ENCODE assay signal across 8 mouse cellular contexts in the genomic region with DNA sequence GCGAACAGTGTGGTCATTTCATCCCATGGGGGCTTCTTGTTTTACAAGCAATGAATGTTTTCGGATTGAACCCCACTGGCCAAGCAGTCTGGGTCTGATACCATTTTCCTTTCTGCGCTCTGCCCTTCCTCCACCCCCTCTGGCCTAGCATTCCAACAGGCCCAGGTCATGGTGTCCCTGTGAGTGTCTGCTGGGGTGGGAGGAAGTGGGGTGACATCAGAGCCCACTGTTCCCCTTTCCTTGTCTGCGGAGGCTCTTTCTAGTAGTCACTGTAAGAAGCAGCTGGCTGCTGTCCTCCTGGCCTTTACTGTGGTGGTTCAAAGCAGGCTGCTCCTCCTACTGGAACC. TPM values are rescaled to one million over a fixed set of nuclear protein-coding genes. Genes with fewer than 3 reads are reported as not detected.
DNase-seq lines count a peak whose midpoint lies in the region; ATAC-seq and TF ChIP-seq lines count a peak whose summit lies in the region.

No protein-coding gene starts in this region.

- H3K4me1 ChIP-seq in brown adipose tissue, adult 24 weeks (ENCODE audit: control insufficient read depth, insufficient read depth, insufficient read length, low read length): peaks cover 58% of the 10 kb centered on the region
- peaks cover 50% of the 10 kb centered on the region for H3K4me1 ChIP-seq in hindbrain, postnatal 0 days (ENCODE audit: insufficient read depth, low read length)

- no peak for TF ChIP-seq CTCF in layer of hippocampus, adult 2 months (conservative IDR thresholded peaks at IDR 0.05)
- TF ChIP-seq CTCF in hindbrain, postnatal 0 days (IDR thresholded peaks at IDR 0.05; ENCODE audit: low read depth): no peak

- no peaks in the 10 kb centered on the region for H3K36me3 ChIP-seq in hindbrain, postnatal 0 days (ENCODE audit: insufficient read depth, low read length)

- peak overlapping the region; percentile 19 for H3K4me2 ChIP-seq in hindbrain, postnatal 0 days (ENCODE audit: low read depth, low read length)

- no peaks in the 10 kb centered on the region for H3K9me3 ChIP-seq in hindbrain, postnatal 0 days (ENCODE audit: low read length)

- ATAC-seq in hindbrain, postnatal 0 days: peak; percentile 55; the same call in 1 of the 2 replicates
- no peak for ATAC-seq in megakaryocyte-erythroid progenitor cell, adult 5-6 weeks (replicated peaks; ENCODE audit: low FRiP score, low TSS enrichment, poor library complexity, severe bottlenecking)

- WGBS in hindbrain, postnatal 0 days: 56% methylated on average over 4 of the region's 4 CpGs

- no peaks in the 10 kb centered on the region for H3K27me3 ChIP-seq in hindbrain, postnatal 0 days (ENCODE audit: insufficient read depth, low read length)

- H3K9ac ChIP-seq in hindbrain, postnatal 0 days (replicated peaks; ENCODE audit: low read length): no peak overlapping the region

- no peak for DNase-seq in layer of hippocampus, adult 2 months (ENCODE audit: low spot score in 2 of 2)
- no peak for DNase-seq in layer of hippocampus, adult 18-20 months (ENCODE audit: low spot score in 2 of 2)
- DNase-seq in hindbrain, postnatal 0 days (ENCODE audit: low spot score): no peak
- peak; percentile 79 for DNase-seq in lung, postnatal 10 days
- no peak for DNase-seq in left cerebral cortex, adult 8-10 months (ENCODE audit: low spot score in 2 of 2)
- no peak for DNase-seq in right cerebral cortex, postnatal 25 days

- H3K27ac ChIP-seq in layer of hippocampus, adult 2 months: peak overlapping the region; percentile 70
- peak overlapping the region; percentile 73 for H3K27ac ChIP-seq in brown adipose tissue, adult 24 weeks (replicated peaks; ENCODE audit: low read depth, low read length)
- peak overlapping the region; percentile 67 for H3K27ac ChIP-seq in hindbrain, postnatal 0 days

- no peak overlapping the region for H3K4me3 ChIP-seq in layer of hippocampus, adult 2 months
- H3K4me3 ChIP-seq in brown adipose tissue, adult 24 weeks (ENCODE audit: insufficient read depth, low read depth, low read length): 0 out of 2 replicates have a peak overlapping the region, but pooled peaks have one; percentile 21
- no peak overlapping the region for H3K4me3 ChIP-seq in hindbrain, postnatal 0 days (ENCODE audit: low read length)

RNA-seq across cellular contexts. Expression of a gene that starts 10.9 kb away (rescaled TPM):
- total RNA-seq in layer of hippocampus, adult 2 months (2021): 10 to 100 TPM; 19.3 to 23.2 TPM
- total RNA-seq in layer of hippocampus, adult 18-20 months (2021): 10 to 100 TPM; 21.7 to 26.2 TPM
- 18.2 and 23.7 TPM in 2 replicates for polyA plus RNA-seq in brown adipose tissue, adult 24 weeks (2012; ENCODE audit: insufficient read depth, insufficient read length, missing spikeins)
- 38.8 and 63.6 TPM in 2 replicates for total RNA-seq in hindbrain, postnatal 0 days (2014; rRNA removed)
- polyA plus RNA-seq in hindbrain, postnatal 0 days (2015; fragmentation: Nextera tagmentation; extraction: Ambion mirVana): 15.1 and 16.5 TPM in 2 replicates
- 10 to 100 TPM; 21.6 to 33.7 (median 30.5) TPM for total RNA-seq in left cerebral cortex, adult 8-10 months (2022)
- total RNA-seq in megakaryocyte-erythroid progenitor cell, adult 5-6 weeks (2014; fragmentation: Nextera tagmentation): 0.72 TPM in 1 of 2 replicates, not detected in the other
- total RNA-seq in megakaryocyte-erythroid progenitor cell, adult 5-6 weeks (2017): 0.05 and 0.57 TPM in 2 replicates

Comparison
In these comparisons a context has a peak if more than half of its experiments do, and no peak if none do; other contexts are left out.
1. RNA of a gene that starts 10.9 kb away (total RNA-seq): 38.8 to 63.6 TPM in hindbrain, postnatal 0 days, 21.6 to 33.7 TPM in left cerebral cortex, adult 8-10 months, 21.7 to 26.2 TPM in layer of hippocampus, adult 18-20 months and 19.3 to 23.2 TPM in layer of hippocampus, adult 2 months; 0.05 to 0.72 TPM in megakaryocyte-erythroid progenitor cell, adult 5-6 weeks; every median in the first group is over 10 times any median in the second.
2. Peak in every context shown above with its lines, with median percentiles within 50 percentile points of each other: H3K27ac ChIP-seq.